Mouse (Mus musculus): Measurements from ENCODE around the gene Ifna2. TPM values are rescaled to one million over a fixed set of nuclear protein-coding genes. Genes with fewer than 3 reads are reported as not detected.
A peak's percentile ranks its signal among the peaks of the same experiment; 100 is the strongest.

Gene Ifna2
- polyA plus RNA-seq (2017; shearing (Covaris generic)), result not detected

DNA sequence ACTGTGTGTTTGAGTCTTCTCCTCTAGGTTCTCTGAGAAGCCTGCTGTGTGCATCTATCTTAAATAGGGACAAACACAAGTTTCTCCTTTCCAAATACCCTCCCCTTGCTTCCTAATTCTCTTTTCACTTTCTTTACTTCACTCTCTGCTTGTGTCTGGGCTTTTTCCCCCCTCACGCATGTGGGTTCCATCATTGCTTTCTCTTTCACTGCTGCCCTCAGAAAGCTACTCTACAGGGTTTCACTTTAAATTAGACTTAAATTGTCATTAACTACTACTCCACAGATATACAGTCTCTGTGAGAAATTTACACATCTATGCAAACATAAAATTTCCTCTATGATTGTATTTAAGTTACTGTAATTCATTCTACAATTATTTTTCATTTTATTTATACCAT is at the start of gene Ifna2:
Ifna2 (minus strand) TSS at position 101 of the 400 bp plus-strand sequence.
- no peak for ATAC-seq

GRCm38 (mm10) chr4:88727324-88727723 is 43.6 kb upstream of the Ifna2 start:
- peak; percentile 90 for ATAC-seq

DNA sequence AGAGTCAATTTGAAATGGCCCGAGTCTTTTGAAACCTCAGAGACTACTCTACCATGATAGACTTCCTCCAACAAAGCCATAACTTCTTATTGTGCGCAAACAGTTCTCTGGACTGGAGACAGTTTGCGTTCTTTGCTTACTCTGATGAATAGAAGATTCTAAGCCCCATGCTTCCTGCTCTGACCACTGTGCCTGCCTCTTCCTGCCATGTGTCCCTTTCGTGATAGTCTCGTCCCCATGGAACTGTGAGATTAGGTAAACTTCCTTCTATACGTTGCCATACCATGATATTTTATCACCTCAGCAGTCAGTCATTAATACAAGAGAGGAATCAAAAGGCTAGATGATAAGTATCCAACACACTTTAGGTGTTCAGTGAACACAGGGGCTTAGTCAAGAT is 43.0 kb upstream of the Ifna2 start:
- no peak for ATAC-seq

DNA sequence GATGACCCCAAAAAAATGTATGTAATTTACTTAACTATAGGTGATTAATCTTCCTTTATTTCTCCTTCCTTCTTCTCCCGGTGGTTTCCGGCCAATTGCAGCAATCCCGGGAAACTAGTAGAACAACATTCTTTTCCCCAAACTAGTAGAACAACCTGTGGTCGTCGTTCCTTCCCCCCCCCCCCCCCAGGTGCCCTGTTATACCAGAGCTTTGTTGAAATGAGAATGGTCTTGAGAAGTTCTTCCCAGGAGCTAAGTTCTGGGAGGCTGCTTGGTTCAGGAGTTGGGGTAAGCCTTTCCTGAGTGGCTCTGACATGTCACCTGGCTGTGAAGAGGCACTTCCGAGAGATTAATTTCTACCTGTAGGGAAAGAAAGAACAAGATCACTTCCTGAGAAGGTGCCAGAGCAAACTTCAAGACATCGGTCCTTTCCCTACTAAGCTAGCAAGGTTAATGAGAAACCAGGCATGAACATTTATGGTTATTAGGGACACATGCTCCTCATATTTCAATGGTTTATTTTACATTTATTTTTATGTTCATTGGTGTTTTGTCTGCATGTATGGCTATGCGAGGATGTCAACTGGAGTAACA is 39.9 kb upstream of the Ifna2 start:
- no peak for ATAC-seq

DNA sequence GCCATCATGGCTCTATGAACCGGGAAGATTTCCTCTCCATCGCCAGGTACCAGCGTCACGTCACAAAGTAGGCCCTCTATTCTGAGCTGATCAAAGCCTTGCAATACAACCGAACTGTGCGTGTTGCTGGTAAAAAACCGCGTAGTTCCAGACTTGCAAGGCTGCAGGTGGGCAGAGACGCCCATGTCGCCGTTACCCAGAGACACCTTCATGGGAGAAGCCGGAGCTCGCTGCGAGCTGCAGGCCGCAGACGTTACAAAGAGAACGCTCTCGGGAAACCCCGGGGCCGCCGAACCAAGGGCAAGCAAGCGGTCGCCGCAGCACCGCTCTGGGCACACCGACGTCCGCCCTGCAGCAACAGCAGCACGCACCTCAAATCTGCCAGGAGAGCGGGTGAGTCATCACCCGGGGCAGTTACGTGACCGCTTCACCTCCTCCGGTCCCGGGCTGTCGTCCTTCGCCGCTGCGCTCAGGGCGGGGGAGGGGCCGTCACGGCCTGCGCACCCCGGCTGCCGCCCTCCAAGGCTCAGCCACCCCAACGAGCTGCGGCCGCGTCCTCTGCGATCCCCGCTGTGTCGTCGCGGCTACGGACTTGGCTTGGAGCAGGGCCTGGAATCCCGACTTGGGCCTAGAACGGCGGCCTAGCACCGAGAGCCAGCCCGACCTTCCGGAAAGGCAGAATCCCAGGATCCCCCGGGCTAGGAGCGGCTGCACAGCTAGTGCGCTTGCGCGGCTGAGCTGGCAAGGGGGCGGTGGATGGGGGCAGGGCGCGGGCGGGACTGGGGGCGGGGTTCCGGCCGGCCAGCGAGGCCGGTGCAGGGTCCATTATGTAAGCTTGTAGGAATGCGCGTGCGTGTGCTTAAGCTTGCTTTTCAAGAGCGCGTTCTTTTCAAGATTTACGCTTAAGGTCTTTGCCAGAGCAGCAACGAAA is 38.3 kb upstream of the Ifna2 start, which contains the start of the genes Gm26566 and Klhl9:
Gm26566 (plus strand) TSS at position 15 of the 931 bp plus-strand sequence.
Klhl9 (minus strand) TSS at position 675 of the 931 bp plus-strand sequence.
- peak; percentile 84 for ATAC-seq

GRCm38 (mm10) chr4:88718715-88719114 is 35.0 kb upstream of the Ifna2 start:
- ATAC-seq, result no peak

- no peak for ATAC-seq
Measured at GRCm38 (mm10) chr4:88715059-88715458, 31.3 kb upstream of the Ifna2 start.

DNA sequence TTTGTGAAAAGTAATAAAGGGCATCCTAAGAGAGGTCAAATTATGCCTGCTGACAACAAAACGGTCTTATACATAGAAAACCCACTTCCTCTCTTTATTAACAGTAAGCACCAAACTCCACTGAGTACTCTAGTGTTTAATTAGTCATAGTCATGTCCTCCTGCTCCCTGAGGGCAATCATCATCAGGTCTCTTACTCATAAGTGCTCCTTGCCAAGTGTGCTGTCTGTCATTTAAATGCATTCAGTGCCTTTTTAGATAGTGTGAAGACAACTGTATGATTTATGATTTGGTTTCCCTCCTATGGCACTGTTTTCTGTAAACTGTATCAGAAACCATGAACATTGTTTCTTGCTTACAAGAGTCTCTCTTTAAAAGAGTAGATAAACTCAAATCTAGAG is 30.6 kb upstream of the Ifna2 start:
- ATAC-seq, result no peak

GRCm38 (mm10) chr4:88707128-88707826 is 23.6 kb upstream of the Ifna2 start:
- no peak for ATAC-seq

DNA sequence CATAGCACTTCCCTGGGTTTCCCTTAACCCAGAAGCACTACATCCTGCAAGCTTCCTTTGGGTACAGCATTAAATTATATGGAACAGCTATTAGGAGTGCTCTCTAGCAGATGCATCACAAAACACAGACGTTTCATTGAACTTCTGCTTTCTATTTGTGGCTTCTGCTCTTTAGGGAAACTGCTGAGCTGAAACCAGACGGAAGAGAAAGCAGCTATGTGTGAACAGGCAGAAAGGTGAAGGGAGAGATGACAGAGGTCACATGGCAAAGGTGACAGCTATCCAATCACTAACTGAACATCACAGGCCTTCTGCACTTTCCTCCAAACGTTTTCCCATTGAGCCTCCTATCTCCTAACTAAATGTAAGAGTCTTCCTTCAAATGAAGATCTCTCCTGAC is 22.2 kb upstream of the Ifna2 start:
- ATAC-seq, result no peak

- no peak for ATAC-seq
Measured at GRCm38 (mm10) chr4:88699301-88699700, 15.6 kb upstream of the Ifna2 start.

DNA sequence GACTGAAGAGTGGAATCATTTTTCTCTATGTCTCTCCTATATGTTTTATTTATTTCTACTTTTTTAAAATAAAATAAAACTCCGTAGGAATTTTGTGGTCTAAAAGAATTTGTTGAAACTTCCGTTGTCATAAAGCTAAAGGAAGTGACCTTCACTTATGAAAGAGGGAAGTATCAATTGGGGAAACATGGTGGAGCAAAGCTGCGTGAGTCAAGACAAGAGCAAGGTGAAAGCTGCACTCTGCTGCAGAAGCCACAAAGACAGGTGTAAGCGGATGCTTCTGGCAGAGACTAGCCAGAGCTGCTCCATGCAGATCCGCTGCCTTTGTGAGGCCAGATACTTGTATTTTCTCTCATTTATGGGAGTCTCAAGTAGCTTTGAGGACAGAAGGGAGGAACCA is 15.1 kb upstream of the Ifna2 start:
- ATAC-seq, result no peak

DNA sequence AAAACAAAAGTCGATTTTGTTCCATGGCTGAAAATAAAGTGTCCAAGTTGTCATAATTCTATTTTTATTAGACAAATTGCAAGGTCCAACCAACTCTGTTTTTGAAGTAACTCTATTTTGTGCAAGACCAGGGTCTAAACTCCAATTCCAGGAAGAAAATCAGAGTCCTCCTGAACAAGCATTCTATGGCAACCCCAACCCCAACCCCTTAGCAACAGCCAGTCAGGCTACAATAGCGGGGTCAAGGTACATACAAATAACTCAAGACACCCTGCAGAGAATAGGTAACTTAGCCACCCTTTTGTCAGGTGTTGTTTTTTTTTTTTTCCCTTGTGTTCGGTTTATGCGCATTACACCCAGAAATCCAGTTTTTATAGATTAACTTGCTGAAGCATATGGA is 14.0 kb upstream of the Ifna2 start:
- ATAC-seq, result no peak

DNA sequence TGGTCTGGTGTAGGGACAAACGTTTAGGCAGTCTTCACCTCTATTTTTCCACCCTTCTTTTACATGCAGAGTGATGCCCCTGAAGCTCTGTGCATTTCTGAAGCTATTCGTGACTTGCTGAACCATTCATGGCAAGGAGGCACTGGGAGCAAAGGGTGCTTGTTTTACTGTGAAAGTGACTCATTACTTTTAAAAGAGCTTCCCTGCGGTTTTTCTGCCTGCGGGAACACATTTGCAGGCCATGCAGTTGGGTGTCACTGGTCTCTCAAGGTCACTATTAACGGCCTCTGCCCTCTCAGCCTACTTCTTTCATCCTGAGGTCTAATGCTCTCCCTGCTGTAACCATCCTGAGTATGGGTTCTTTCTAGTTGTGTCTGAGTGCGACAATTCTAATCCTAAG is 13.4 kb upstream of the Ifna2 start:
- no peak for ATAC-seq

DNA sequence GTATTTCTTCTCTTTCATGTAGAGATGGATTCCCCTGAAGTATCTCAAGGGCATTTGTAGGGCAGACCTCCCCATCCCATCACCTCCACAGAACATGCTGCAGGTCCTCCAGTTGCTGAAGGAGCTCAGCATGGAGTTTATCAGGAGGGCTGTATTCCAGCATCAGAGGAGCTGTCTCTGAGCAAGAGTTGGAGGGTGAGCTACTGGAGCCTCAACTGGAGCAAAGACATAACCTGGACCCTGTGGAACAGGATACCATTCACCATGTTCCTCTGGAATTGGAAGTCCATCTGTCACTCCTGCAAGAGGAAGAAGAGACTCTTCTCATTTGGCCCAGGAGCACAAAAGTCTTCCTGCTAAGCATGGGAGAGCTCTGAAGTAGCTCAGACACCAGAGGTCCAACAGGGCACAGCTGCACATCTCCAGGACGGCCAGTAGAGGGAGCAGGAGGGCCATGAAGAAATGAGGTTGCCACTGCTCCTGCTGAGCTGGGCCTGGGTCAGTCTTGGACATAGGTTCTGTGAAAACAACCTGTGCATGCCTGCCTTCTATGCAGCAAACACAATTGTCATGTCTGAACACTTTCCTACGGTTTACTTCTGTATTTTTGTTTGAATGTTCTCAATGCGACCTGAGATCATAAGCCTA is 12.6 kb upstream of the Ifna2 start:
- peak; percentile 44 for ATAC-seq

- ATAC-seq, result peak; percentile 70
Measured at GRCm38 (mm10) chr4:88693392-88693791, 9.7 kb upstream of the Ifna2 start.

DNA sequence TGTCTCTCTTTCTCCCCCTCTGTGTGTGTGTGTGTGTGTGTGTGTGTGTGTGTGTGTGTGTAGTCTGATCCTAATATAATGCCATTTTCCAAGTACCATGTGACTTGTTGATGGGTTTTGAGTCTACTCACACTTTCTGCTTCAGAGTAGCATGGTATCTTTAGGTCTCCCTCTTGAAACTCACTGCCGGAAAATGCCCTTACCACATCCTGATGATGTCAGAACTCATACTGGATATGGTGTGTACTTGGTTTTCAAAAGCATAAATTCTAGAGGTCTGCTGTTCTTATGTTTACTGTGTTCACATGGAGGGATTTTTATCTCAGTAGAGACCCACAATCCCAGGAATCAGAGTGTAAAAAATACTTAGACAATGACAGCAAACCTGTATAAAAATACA is 8.8 kb upstream of the Ifna2 start:
- ATAC-seq, result peak; percentile 86

- ATAC-seq, result no peak
Measured at GRCm38 (mm10) chr4:88691259-88691658, 7.5 kb upstream of the Ifna2 start, which contains the start of gene Ifnab. Gene Ifnab, minus strand, starts transcription at chr4:88691359.

DNA sequence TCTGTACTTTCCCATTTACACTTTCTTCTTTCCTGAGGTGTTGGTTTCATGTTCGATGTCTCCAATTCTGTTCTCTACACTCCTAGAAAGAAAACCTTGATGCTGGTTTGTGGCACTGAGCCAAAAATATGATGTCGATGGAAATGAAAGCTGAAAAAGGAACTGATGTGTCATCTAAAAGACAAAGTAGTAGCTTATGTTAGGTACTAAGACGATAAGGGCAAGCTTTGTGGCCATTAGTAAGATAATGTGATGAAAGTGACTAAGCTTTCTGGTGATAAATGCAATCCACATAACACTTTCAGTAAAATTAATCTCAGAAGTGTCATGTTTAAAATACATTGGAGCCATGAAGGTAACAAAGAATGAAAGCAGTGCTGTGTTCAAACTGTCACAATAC is 2.4 kb downstream of the Ifna2 start:
- ATAC-seq, result no peak

DNA sequence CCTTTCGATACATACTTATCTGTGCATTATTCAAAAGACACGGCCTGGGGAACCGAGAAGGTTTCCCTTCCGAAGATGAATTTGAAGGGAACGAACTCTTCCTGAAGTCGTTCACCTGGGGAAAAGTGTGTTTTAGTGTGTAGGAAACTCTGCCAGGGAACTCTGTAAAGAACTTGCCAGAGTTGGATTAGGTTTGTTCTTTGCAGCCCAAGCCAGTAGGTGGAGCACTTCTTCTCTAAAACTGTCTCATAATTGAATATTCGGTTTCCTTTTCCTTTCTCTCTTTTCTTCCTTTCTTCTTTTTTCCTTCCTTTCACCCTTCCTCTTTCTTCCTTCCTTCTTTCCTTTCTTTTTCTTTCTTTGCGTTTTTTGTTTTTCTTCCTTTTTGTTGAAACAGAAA is 3.4 kb downstream of the Ifna2 start:
- ATAC-seq, result peak; percentile 57

DNA sequence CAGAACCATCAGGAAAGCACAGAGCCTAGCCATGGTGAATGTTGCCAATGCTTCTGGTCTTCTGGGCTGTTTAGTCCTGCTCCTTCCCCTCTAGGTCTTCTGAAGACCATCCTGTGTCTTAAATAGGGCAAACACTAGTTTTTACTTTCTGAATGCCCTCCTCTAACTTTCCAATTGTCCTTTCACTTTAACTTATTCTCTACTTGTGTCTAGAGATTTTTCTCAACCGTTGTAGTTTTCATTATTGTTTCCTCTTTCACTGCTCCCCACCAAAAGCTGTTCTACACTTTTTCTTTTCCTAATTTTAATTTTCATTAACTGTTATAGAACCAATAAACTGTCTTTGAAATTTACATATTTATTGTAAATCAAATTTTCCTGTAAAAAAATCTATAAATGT is 6.9 kb downstream of the Ifna2 start, which contains the start of gene Ifna16:
Ifna16 (minus strand) TSS at position 101 of the 400 bp plus-strand sequence.
- no peak for ATAC-seq

GRCm38 (mm10) chr4:88655461-88655860 is 28.3 kb downstream of the Ifna2 start:
- no peak for ATAC-seq

DNA sequence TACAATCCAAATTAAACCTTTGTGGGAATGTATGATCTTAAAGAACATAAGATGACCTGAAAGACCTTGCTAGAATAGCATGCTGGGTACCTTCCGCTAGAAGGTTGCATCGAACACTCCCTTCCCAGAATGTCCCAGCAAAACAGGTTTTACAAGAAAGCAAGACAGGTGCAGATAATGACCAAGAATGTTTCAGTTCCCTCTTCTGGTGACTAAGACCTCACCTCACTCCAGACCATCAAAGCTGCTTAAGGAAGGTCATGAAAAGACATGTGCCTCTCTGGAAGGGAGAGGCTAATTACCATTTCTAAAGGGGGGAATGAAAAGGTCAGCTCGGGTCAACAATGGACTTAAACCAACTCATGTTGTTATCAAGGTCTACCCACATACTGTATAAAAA is 30.1 kb downstream of the Ifna2 start:
- ATAC-seq, result no peak
